Mouse (Mus musculus): ENCODE measurements around the gene Akr1c20. TPM values are rescaled to one million over a fixed set of nuclear protein-coding genes. Genes with fewer than 3 reads are reported as not detected.

Gene Akr1c20
- polyA plus RNA-seq (2014; fragmentation: Nextera tagmentation; extraction: Ambion mirVana), result not detected in 2 replicates

GRCm38 (mm10) chr13:4523201-4523838 lies at the start of gene Akr1c20:
Gene Akr1c20 (minus strand): TSS chr13:4523345.
- WGBS, result 84% methylated on average over 2 of the region's 2 CpGs
- no peaks in the 10 kb centered on the region for H3K27me3 ChIP-seq (ENCODE audit: control insufficient read depth, insufficient read depth, low read length)
- H3K4me1 ChIP-seq (ENCODE audit: control insufficient read depth, insufficient read depth, low read length), result no peaks in the 10 kb centered on the region
- no peak within 1 kb of the TSS for H3K4me2 ChIP-seq (ENCODE audit: low read depth, low read length)
- ATAC-seq (replicated peaks; ENCODE audit: insufficient number of reproducible peaks, low FRiP score, low TSS enrichment, low read depth) (no peak), DNase-seq (ENCODE audit: low spot score) (no peak)
- no peak within 1 kb of the TSS for H3K9ac ChIP-seq (replicated peaks; ENCODE audit: low read length)
- H3K36me3 ChIP-seq (replicated peaks; ENCODE audit: control insufficient read depth, insufficient read depth, low read depth, low read length), result no peaks in the 10 kb centered on the region
- no peaks in the 10 kb centered on the region for H3K9me3 ChIP-seq (replicated peaks; ENCODE audit: control insufficient read depth, low read length)
- no peak within 1 kb of the TSS for H3K27ac ChIP-seq (replicated peaks; ENCODE audit: low read depth, low read length)
- H3K4me3 ChIP-seq (ENCODE audit: low read depth, low read length), result no peak within 1 kb of the TSS

GRCm38 (mm10) chr13:4565996-4566395 lies 42.9 kb upstream of the Akr1c20 start:
- H3K4me3 ChIP-seq (ENCODE audit: low read depth, low read length), result no peak overlapping the region
- no peaks in the 10 kb centered on the region for H3K4me1 ChIP-seq (ENCODE audit: control insufficient read depth, insufficient read depth, low read length)
- H3K9ac ChIP-seq (replicated peaks; ENCODE audit: low read length), result no peak overlapping the region
- no peak overlapping the region for H3K27ac ChIP-seq (replicated peaks; ENCODE audit: low read depth, low read length)
- ATAC-seq (replicated peaks; ENCODE audit: insufficient number of reproducible peaks, low FRiP score, low TSS enrichment, low read depth), result no peak
- DNase-seq (ENCODE audit: low spot score), result no peak
- 78% methylated on average over 2 of the region's 2 CpGs for WGBS
- no peaks in the 10 kb centered on the region for H3K9me3 ChIP-seq (replicated peaks; ENCODE audit: control insufficient read depth, low read length)
- no peaks in the 10 kb centered on the region for H3K27me3 ChIP-seq (ENCODE audit: control insufficient read depth, insufficient read depth, low read length)
- no peaks in the 10 kb centered on the region for H3K36me3 ChIP-seq (replicated peaks; ENCODE audit: control insufficient read depth, insufficient read depth, low read depth, low read length)
- no peak overlapping the region for H3K4me2 ChIP-seq (ENCODE audit: low read depth, low read length)

GRCm38 (mm10) chr13:4560500-4560899 lies 37.4 kb upstream of the Akr1c20 start:
- Histone ChIP-seq H3K9ac (replicated peaks; ENCODE audit: low read length) (no peak overlapping the region), H3K4me1 (ENCODE audit: control insufficient read depth, insufficient read depth, low read length) (no peaks in the 10 kb centered on the region), H3K9me3 (replicated peaks; ENCODE audit: control insufficient read depth, low read length) (no peaks in the 10 kb centered on the region), H3K27ac (replicated peaks; ENCODE audit: low read depth, low read length) (no peak overlapping the region), H3K4me3 (ENCODE audit: low read depth, low read length) (no peak overlapping the region), H3K36me3 (replicated peaks; ENCODE audit: control insufficient read depth, insufficient read depth, low read depth, low read length) (no peaks in the 10 kb centered on the region), H3K4me2 (ENCODE audit: low read depth, low read length) (no peak overlapping the region), H3K27me3 (ENCODE audit: control insufficient read depth, insufficient read depth, low read length) (no peaks in the 10 kb centered on the region)
- ATAC-seq (replicated peaks; ENCODE audit: insufficient number of reproducible peaks, low FRiP score, low TSS enrichment, low read depth) (no peak), DNase-seq (ENCODE audit: low spot score) (no peak)

GRCm38 (mm10) chr13:4559143-4559542 lies 36.0 kb upstream of the Akr1c20 start:
- Histone ChIP-seq H3K4me2 (ENCODE audit: low read depth, low read length) (no peak overlapping the region), H3K27me3 (ENCODE audit: control insufficient read depth, insufficient read depth, low read length) (no peaks in the 10 kb centered on the region), H3K27ac (replicated peaks; ENCODE audit: low read depth, low read length) (no peak overlapping the region), H3K4me1 (ENCODE audit: control insufficient read depth, insufficient read depth, low read length) (no peaks in the 10 kb centered on the region), H3K4me3 (ENCODE audit: low read depth, low read length) (no peak overlapping the region), H3K9me3 (replicated peaks; ENCODE audit: control insufficient read depth, low read length) (no peaks in the 10 kb centered on the region), H3K36me3 (replicated peaks; ENCODE audit: control insufficient read depth, insufficient read depth, low read depth, low read length) (no peaks in the 10 kb centered on the region), H3K9ac (replicated peaks; ENCODE audit: low read length) (no peak overlapping the region)
- 70% methylated on average over 1 of the region's 1 CpGs for WGBS
- DNase-seq (ENCODE audit: low spot score) (no peak), ATAC-seq (replicated peaks; ENCODE audit: insufficient number of reproducible peaks, low FRiP score, low TSS enrichment, low read depth) (no peak)

GRCm38 (mm10) chr13:4514811-4515210 lies 8.3 kb downstream of the Akr1c20 start:
- no peaks in the 10 kb centered on the region for H3K4me1 ChIP-seq (ENCODE audit: control insufficient read depth, insufficient read depth, low read length)
- no peak for ATAC-seq (replicated peaks; ENCODE audit: insufficient number of reproducible peaks, low FRiP score, low TSS enrichment, low read depth)
- no peak overlapping the region for H3K4me3 ChIP-seq (ENCODE audit: low read depth, low read length)
- 82% methylated on average over 2 of the region's 2 CpGs for WGBS
- H3K27me3 ChIP-seq (ENCODE audit: control insufficient read depth, insufficient read depth, low read length), result no peaks in the 10 kb centered on the region
- H3K9ac ChIP-seq (replicated peaks; ENCODE audit: low read length), result no peak overlapping the region
- no peak overlapping the region for H3K27ac ChIP-seq (replicated peaks; ENCODE audit: low read depth, low read length)
- no peaks in the 10 kb centered on the region for H3K36me3 ChIP-seq (replicated peaks; ENCODE audit: control insufficient read depth, insufficient read depth, low read depth, low read length)
- no peaks in the 10 kb centered on the region for H3K9me3 ChIP-seq (replicated peaks; ENCODE audit: control insufficient read depth, low read length)
- H3K4me2 ChIP-seq (ENCODE audit: low read depth, low read length), result no peak overlapping the region
- no peak for DNase-seq (ENCODE audit: low spot score)

GRCm38 (mm10) chr13:4467896-4468295 lies 55.2 kb downstream of the Akr1c20 start:
- H3K27ac ChIP-seq (replicated peaks; ENCODE audit: low read depth, low read length), result no peak overlapping the region
- 87% methylated on average over 1 of the region's 1 CpGs for WGBS
- no peaks in the 10 kb centered on the region for H3K4me1 ChIP-seq (ENCODE audit: control insufficient read depth, insufficient read depth, low read length)
- H3K9ac ChIP-seq (replicated peaks; ENCODE audit: low read length), result no peak overlapping the region
- no peaks in the 10 kb centered on the region for H3K27me3 ChIP-seq (ENCODE audit: control insufficient read depth, insufficient read depth, low read length)
- no peaks in the 10 kb centered on the region for H3K9me3 ChIP-seq (replicated peaks; ENCODE audit: control insufficient read depth, low read length)
- DNase-seq (ENCODE audit: low spot score), result no peak
- H3K4me2 ChIP-seq (ENCODE audit: low read depth, low read length), result no peak overlapping the region
- ATAC-seq (replicated peaks; ENCODE audit: insufficient number of reproducible peaks, low FRiP score, low TSS enrichment, low read depth), result no peak
- H3K4me3 ChIP-seq (ENCODE audit: low read depth, low read length), result no peak overlapping the region
- H3K36me3 ChIP-seq (replicated peaks; ENCODE audit: control insufficient read depth, insufficient read depth, low read depth, low read length), result no peaks in the 10 kb centered on the region

- Histone ChIP-seq H3K9ac (replicated peaks; ENCODE audit: low read length) (no peak overlapping the region), H3K4me1 (ENCODE audit: control insufficient read depth, insufficient read depth, low read length) (no peaks in the 10 kb centered on the region), H3K4me3 (ENCODE audit: low read depth, low read length) (no peak overlapping the region), H3K9me3 (replicated peaks; ENCODE audit: control insufficient read depth, low read length) (no peaks in the 10 kb centered on the region), H3K27ac (replicated peaks; ENCODE audit: low read depth, low read length) (no peak overlapping the region), H3K27me3 (ENCODE audit: control insufficient read depth, insufficient read depth, low read length) (no peaks in the 10 kb centered on the region), H3K36me3 (replicated peaks; ENCODE audit: control insufficient read depth, insufficient read depth, low read depth, low read length) (no peaks in the 10 kb centered on the region), H3K4me2 (ENCODE audit: low read depth, low read length) (no peak overlapping the region)
- ATAC-seq (replicated peaks; ENCODE audit: insufficient number of reproducible peaks, low FRiP score, low TSS enrichment, low read depth) (no peak), DNase-seq (ENCODE audit: low spot score) (no peak)
- 79% methylated on average over 2 of the region's 2 CpGs for WGBS
Observed at GRCm38 (mm10) chr13:4465641-4466040, 57.5 kb downstream of the Akr1c20 start.

Measured in embryonic facial prominence, embryonic 11.5 days (tissue).